Mouse (Mus musculus): ENCODE results near the gene Tuba1a.

DNA sequence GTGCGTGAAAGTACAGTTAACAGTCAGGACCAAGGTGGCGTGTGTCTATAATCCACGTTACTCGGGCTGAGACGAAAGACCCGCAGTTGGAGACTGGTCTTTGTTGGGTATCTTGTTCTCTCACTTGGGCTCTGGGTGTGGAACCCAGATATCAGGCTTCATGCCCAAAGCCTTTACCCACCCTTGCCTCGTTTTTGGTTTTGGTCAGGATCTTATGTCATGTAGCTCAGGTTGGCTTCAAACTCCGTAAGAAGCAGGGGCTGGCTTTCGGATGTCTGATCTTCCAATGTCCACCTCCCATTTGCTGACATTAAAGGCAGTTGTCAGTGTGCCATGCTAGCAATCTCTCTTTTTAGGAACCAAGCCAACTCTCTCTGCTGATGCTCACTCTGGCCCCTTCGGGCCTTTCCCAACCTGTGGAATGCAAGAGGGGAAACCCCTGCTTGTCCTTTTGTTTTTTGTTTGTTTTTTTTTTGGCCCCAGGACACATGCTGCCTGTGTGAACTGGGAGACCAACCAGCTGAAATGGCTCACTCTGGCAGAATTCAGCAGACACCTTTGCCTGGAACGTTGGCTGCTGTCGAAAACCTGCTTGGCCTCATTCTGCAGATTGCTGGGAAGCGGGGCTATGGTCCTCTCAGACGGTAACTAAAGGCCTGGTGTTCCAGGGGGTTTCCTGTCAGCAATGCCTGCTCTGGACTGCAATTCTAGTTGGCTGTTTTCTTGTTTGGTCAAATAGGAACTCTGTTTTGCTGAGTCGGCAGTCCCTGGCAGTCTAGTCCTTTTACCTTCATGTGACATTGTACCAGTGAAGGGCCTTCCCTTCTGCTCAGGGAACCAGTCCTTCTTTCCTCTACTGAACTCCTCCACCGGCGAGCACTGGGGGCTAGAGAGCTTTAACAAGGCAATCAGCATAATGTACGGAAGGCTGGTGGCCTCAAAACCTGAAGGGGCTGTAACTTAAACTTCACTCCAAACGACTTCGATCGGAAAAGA, 23.6 kb upstream of the Tuba1a start:
- TF ChIP-seq GATA1 (IDR thresholded peaks at IDR 0.05; ENCODE audit: borderline replicate concordance, low read length) (no peak), FLI1 (IDR thresholded peaks at IDR 0.05; ENCODE audit: low read length) (no peak)

Measured in megakaryocyte, embryonic 14.5 days (primary cell).